Mouse (Mus musculus) CH12.LX (cell line): ENCODE results near the gene Slc25a21. TPM values are rescaled to one million over a fixed set of nuclear protein-coding genes. Genes with fewer than 3 reads are reported as not detected.

Experiments
- DNase-seq: peaks from one replicate; pipeline ENCODE4 v3.0.0-alpha.2; 2013; ENCODE audit errors: extremely low read depth
- H3K27ac ChIP-seq: 2 replicates; pipeline ENCODE4 v1.5.1; 2012; ENCODE audit warnings: low read depth, mild to moderate bottlenecking, control low read depth, moderate library complexity; ENCODE audit not compliant: insufficient read depth
- H3K27me3 ChIP-seq: replicated peaks from 2 replicates; pipeline ENCODE3; 2012; ENCODE audit warnings: inconsistent platforms
- H3K36me3 ChIP-seq, 2 experiments: replicated peaks in 1 of 2; 2 replicates each; pipeline versions ENCODE3 to v1.6.1; 2012; ENCODE audit warnings: inconsistent platforms in 1 of 2, low read length in 1 of 2, mild to moderate bottlenecking in 1 of 2, mixed read lengths in 1 of 2, moderate library complexity in 1 of 2; ENCODE audit not compliant: control insufficient read depth in 1 of 2, insufficient read depth in 1 of 2
- H3K4me1 ChIP-seq, 2 experiments: 2 replicates each; pipeline ENCODE4 v1.6.1; 2012; ENCODE audit warnings: inconsistent platforms in 1 of 2, moderate library complexity in 1 of 2; ENCODE audit not compliant: insufficient read depth in 2 of 2, control insufficient read depth in 1 of 2
- H3K4me2 ChIP-seq: 2 replicates; pipeline ENCODE4 v1.6.1; 2012; ENCODE audit warnings: low read depth, mild to moderate bottlenecking, control low read depth; ENCODE audit not compliant: poor library complexity, insufficient read depth, severe bottlenecking
- H3K4me3 ChIP-seq, 3 experiments: fragments of 150-350 bp in 1 of 3; sonication (generic) in 1 of 3; replicated peaks in 1 of 3; 2 replicates each; pipeline versions ENCODE3 to v1.5.1; 2011 to 2012; ENCODE audit warnings: low read depth in 2 of 3, low read length in 2 of 3, mild to moderate bottlenecking in 2 of 3, moderate library complexity in 2 of 3, control low read depth in 1 of 3, improper control_type of control experiment in 1 of 3, inconsistent platforms in 1 of 3, mixed read lengths in 1 of 3; ENCODE audit not compliant: poor library complexity in 1 of 3
- H3K79me2 ChIP-seq: replicated peaks from 2 replicates; pipeline ENCODE4 v1.6.1; 2012; ENCODE audit warnings: mild to moderate bottlenecking, moderate library complexity; ENCODE audit not compliant: control insufficient read depth, poor library complexity, insufficient read depth, severe bottlenecking; ENCODE audit errors: extremely low read depth
- H3K9ac ChIP-seq: 2 replicates; pipeline ENCODE4 v1.6.1; 2012; ENCODE audit warnings: low read depth, mild to moderate bottlenecking, control low read depth, moderate library complexity; ENCODE audit not compliant: insufficient read depth
- H3K9me3 ChIP-seq: replicated peaks from 2 replicates; pipeline ENCODE3; 2012; ENCODE audit warnings: low read length, inconsistent platforms, mixed read lengths
- CTCF ChIP-seq, 2 experiments: IDR thresholded peaks in 1 of 2; conservative IDR thresholded peaks in 1 of 2; 2 replicates each; pipeline ENCODE4 v1.5.1; 2011 to 2012; ENCODE audit warnings: low read depth in 2 of 2, low read length in 2 of 2, improper control_type of control experiment in 1 of 2, inconsistent platforms in 1 of 2, mild to moderate bottlenecking in 1 of 2, moderate library complexity in 1 of 2
- ELF1 ChIP-seq: IDR thresholded peaks from 2 replicates; pipeline ENCODE4 v1.6.1; 2014; ENCODE audit warnings: low read depth, mild to moderate bottlenecking, inconsistent platforms, low read length, improper control_type of control experiment
- ETS1 ChIP-seq: conservative IDR thresholded peaks from 2 replicates; pipeline ENCODE4 v1.6.1; 2012; ENCODE audit warnings: low read depth, mild to moderate bottlenecking, inconsistent platforms, low read length, improper control_type of control experiment, moderate library complexity
- GABPA ChIP-seq: IDR thresholded peaks from 2 replicates; pipeline ENCODE4 v1.6.1; 2012; ENCODE audit warnings: low read depth, low read length, improper control_type of control experiment, inconsistent platforms; ENCODE audit not compliant: insufficient replicate concordance
- IRF4 ChIP-seq: IDR thresholded peaks from 2 replicates; pipeline ENCODE4 v1.6.1; 2014; ENCODE audit warnings: low read depth, mild to moderate bottlenecking, inconsistent platforms, low read length, improper control_type of control experiment
- JUND ChIP-seq: conservative IDR thresholded peaks from 2 replicates; pipeline ENCODE4 v1.6.1; 2011; ENCODE audit warnings: low read depth, low read length, improper control_type of control experiment
- KAT2A ChIP-seq: IDR thresholded peaks from 2 replicates; pipeline ENCODE4 v1.6.1; 2012; ENCODE audit warnings: low read length, improper control_type of control experiment, inconsistent platforms; ENCODE audit not compliant: insufficient replicate concordance
- MAFK ChIP-seq: IDR thresholded peaks from 2 replicates; pipeline ENCODE4 v1.6.1; 2011; ENCODE audit warnings: low read length, improper control_type of control experiment; ENCODE audit not compliant: insufficient replicate concordance
- MYC ChIP-seq: IDR thresholded peaks from 2 replicates; pipeline ENCODE4 v1.6.1; 2011; ENCODE audit warnings: low read depth, mild to moderate bottlenecking, improper control_type of control experiment, low read length
- NELFE ChIP-seq: IDR thresholded peaks from 2 replicates; pipeline ENCODE4 v1.6.1; 2011; ENCODE audit warnings: low read depth, low read length, improper control_type of control experiment
- PAX5 ChIP-seq: IDR thresholded peaks from 2 replicates; pipeline ENCODE4 v1.6.1; 2012; ENCODE audit warnings: low read length, inconsistent platforms, mixed read lengths
- POLR2AphosphoS2 ChIP-seq: IDR thresholded peaks from 2 replicates; pipeline ENCODE4 v1.6.1; 2011; ENCODE audit warnings: low read depth, low read length, improper control_type of control experiment
- RAD21 ChIP-seq: IDR thresholded peaks from 2 replicates; pipeline ENCODE4 v1.6.1; 2011; ENCODE audit warnings: low read depth, mild to moderate bottlenecking, low read length, improper control_type of control experiment, moderate library complexity
- SIN3A ChIP-seq: IDR thresholded peaks from 2 replicates; pipeline ENCODE4 v1.6.1; 2012; ENCODE audit warnings: low read length, improper control_type of control experiment, inconsistent platforms
- SMC3 ChIP-seq: IDR thresholded peaks from 2 replicates; pipeline ENCODE4 v1.6.1; 2011; ENCODE audit warnings: low read depth, low read length, improper control_type of control experiment
- TBP ChIP-seq: conservative IDR thresholded peaks from 2 replicates; pipeline ENCODE4 v1.6.1; 2011; ENCODE audit warnings: low read depth, low read length, improper control_type of control experiment
- UBTF ChIP-seq: IDR thresholded peaks from 2 replicates; pipeline ENCODE4 v1.6.1; 2012; ENCODE audit warnings: low read depth, mild to moderate bottlenecking, inconsistent platforms, low read length, improper control_type of control experiment, moderate library complexity
- USF1 ChIP-seq: IDR thresholded peaks from 2 replicates; pipeline ENCODE4 v1.6.1; 2014; ENCODE audit warnings: low read depth, mild to moderate bottlenecking, inconsistent platforms, low read length, improper control_type of control experiment
- USF2 ChIP-seq: conservative IDR thresholded peaks from 2 replicates; pipeline ENCODE4 v1.6.1; 2011; ENCODE audit warnings: low read depth, low read length, improper control_type of control experiment
- ZKSCAN1 ChIP-seq: IDR thresholded peaks from 2 replicates; pipeline ENCODE4 v1.6.1; 2012; ENCODE audit warnings: low read depth, inconsistent platforms, low read length, improper control_type of control experiment, borderline replicate concordance
- ZNF384 ChIP-seq: IDR thresholded peaks from 2 replicates; pipeline ENCODE4 v1.6.1; 2012; ENCODE audit warnings: low read depth, low read length, improper control_type of control experiment, inconsistent platforms
- dilution Hi-C: fragments of 300-500 bp; cut with MboI; formaldehyde crosslinking; loops from 2 replicates; pipeline ENCODE4 v1.14.3; 2020; ENCODE audit warnings: low sequenced_read_pairs; ENCODE audit not compliant: extremely low pct_unique_long_range_greater_than_20kb, extremely low pct_ligation_motif_present
- in situ Hi-C: fragments of 300-500 bp; cut with MboI; formaldehyde crosslinking; loops from 3 replicates; pipeline ENCODE4 v1.14.3; 2019; ENCODE audit warnings: low sequenced_read_pairs, low pct_ligation_motif_present, low pct_unique_long_range_greater_than_20kb, mixed read lengths
- polyA plus RNA-seq: library from polyadenylated mRNA; unstranded; fragments of >175 nt; gene quantifications from 2 replicates; pipeline ENCODE4 v1.2.1, GENCODE M21; 2012; ENCODE audit warnings: low read depth; ENCODE audit not compliant: insufficient read length
- total RNA-seq, 2 experiments: library from RNA; depleted of rRNA; stranded (reverse); fragments of 300-350 nt in 1 of 2; fragments of >200 nt in 1 of 2; gene quantifications; 2 replicates each; pipeline ENCODE4 v1.2.3; 2012 to 2014

The Slc25a21 gene
- total and polyA plus RNA-seq, 3 experiments = not detected

- no peak overlapping the region for H3K4me2 ChIP-seq
- no peak overlapping the region for H3K4me3 ChIP-seq
- H3K9me3 ChIP-seq = no peaks in the 10 kb centered on the region
- H3K9ac ChIP-seq = no peak overlapping the region
- no peaks in the 10 kb centered on the region for H3K79me2 ChIP-seq
- DNase-seq = no peak
- dilution Hi-C loops = no loop called here
- no peaks in the 10 kb centered on the region for H3K27me3 ChIP-seq
- H3K36me3 ChIP-seq = no peaks in the 10 kb centered on the region
- in situ Hi-C loops = no loop called here
- H3K27ac ChIP-seq = no peak overlapping the region
- H3K4me1 ChIP-seq = no peaks in the 10 kb centered on the region
- TF ChIP-seq ETS1 (no peak), GABPA (no peak)
Observed at GRCm38 (mm10) chr12:56963236-56963635, 234.0 kb downstream of the Slc25a21 start.

DNA sequence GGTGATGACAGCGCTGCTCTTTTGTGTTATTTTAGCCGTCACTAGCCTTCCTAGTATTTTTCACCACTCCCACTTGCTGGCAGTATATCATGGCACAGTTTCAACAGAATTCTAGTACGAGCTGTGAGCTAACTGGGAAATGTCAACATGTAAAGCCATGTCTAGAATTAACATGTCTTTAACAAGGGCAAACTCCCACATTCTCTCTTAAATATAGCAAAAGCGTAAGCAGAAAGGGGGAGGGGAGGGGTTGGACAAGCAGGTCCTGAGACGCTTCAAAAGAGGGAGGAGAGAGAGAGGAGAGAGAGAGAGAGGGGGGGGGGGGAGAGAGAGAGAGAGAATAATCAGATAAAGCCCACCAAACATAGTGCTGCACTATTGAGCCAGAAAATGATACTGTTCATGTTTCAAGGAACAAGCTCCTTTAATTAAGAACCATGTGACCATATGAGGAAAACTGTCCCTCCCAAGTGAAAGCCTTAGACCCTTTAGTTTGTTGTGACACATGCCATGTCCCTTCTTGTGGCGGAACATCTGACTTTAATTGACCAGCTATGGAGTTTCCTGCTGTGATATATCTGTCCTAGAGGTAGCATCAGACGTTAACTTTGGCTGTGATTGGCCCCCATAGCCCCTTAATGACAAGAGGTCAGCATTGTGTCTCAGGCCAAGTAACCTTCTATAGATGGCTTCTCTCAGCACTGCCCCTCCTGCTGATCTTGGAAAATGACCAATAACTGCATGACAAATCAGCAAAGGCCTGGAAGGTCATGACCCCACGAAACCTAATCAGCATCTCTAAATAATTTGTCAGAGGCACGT is 237.8 kb downstream of the Slc25a21 start:
- H3K4me1 ChIP-seq = no peaks in the 10 kb centered on the region
- H3K27ac ChIP-seq = no peak overlapping the region
- no peak overlapping the region for H3K9ac ChIP-seq
- in situ Hi-C loops = no loop called here
- no peaks in the 10 kb centered on the region for H3K9me3 ChIP-seq
- no peak for DNase-seq
- H3K27me3 ChIP-seq = no peaks in the 10 kb centered on the region
- peak overlapping the region; percentile 96 for H3K4me2 ChIP-seq
- dilution Hi-C loops = no loop called here
- H3K79me2 ChIP-seq = no peaks in the 10 kb centered on the region
- no peak for TF ChIP-seq SIN3A
- TF ChIP-seq JUND = no peak
- no peak for TF ChIP-seq KAT2A
- TF ChIP-seq MAFK = no peak
- no peak for TF ChIP-seq CTCF (conservative IDR thresholded peaks at IDR 0.05 in 1 of 2, IDR thresholded peaks at IDR 0.05 in 1 of 2; ENCODE audit: low read depth in 2 of 2, low read length in 2 of 2)
- no peak for TF ChIP-seq ELF1
- TF ChIP-seq PAX5 = no peak
- TF ChIP-seq UBTF = no peak
- TF ChIP-seq USF2 = no peak
- TF ChIP-seq GABPA = no peak
- TF ChIP-seq RAD21 = no peak
- TF ChIP-seq TBP = no peak
- TF ChIP-seq POLR2AphosphoS2 = no peak
- no peak for TF ChIP-seq ZNF384
- no peak for TF ChIP-seq NELFE
- TF ChIP-seq MYC = no peak
- TF ChIP-seq ZKSCAN1 = no peak
- no peak for TF ChIP-seq SMC3
- no peak for TF ChIP-seq USF1
- TF ChIP-seq IRF4 = no peak
- no peaks in the 10 kb centered on the region for H3K36me3 ChIP-seq
- no peak overlapping the region for H3K4me3 ChIP-seq
